Mouse (Mus musculus): Measurements from ENCODE around the gene Foxg1. TPM values are rescaled to one million over a fixed set of nuclear protein-coding genes. Genes with fewer than 3 reads are reported as not detected.
A peak's percentile ranks its signal among the peaks of the same experiment; 100 is the strongest.

Gene Foxg1
- 0.63 and 6.4 TPM in 2 replicates for polyA plus RNA-seq (2015; fragmentation: Nextera tagmentation; extraction: Ambion mirVana)

GRCm38 (mm10) chr12:49382565-49383520 lies at the start of gene Foxg1:
Gene Foxg1 (plus strand): TSS chr12:49382660.
- Histone ChIP-seq H3K27ac (peak within 1 kb of the TSS; percentile 19; the same call in 1 of the 2 replicates), H3K9ac (replicated peaks) (0 out of 2 replicates have a peak within 1 kb of the TSS, but pooled peaks have one; percentile 24), H3K4me3 (replicated peaks) (peak within 1 kb of the TSS; percentile 33), H3K9me3 (no peaks in the 10 kb centered on the region), H3K4me2 (replicated peaks) (peak within 1 kb of the TSS; percentile 48), H3K27me3 (peaks cover 85% of the 10 kb centered on the region), H3K36me3 (no peaks in the 10 kb centered on the region), H3K4me1 (replicated peaks) (peaks cover 11% of the 10 kb centered on the region; the same call in 1 of the 2 replicates)
- under 1% methylated on average over 48 of the region's 61 CpGs for WGBS
- ATAC-seq, result peak; percentile 37

GRCm38 (mm10) chr12:49349697-49350096 lies 32.8 kb upstream of the Foxg1 start:
- no peaks in the 10 kb centered on the region for H3K27me3 ChIP-seq
- H3K4me2 ChIP-seq (replicated peaks), result no peak overlapping the region
- 93% methylated on average over 10 of the region's 10 CpGs for WGBS
- no peak overlapping the region for H3K27ac ChIP-seq
- H3K4me1 ChIP-seq (replicated peaks), result no peaks in the 10 kb centered on the region
- ATAC-seq, result no peak
- no peak overlapping the region for H3K4me3 ChIP-seq (replicated peaks)
- no peak overlapping the region for H3K9ac ChIP-seq (replicated peaks)
- no peaks in the 10 kb centered on the region for H3K36me3 ChIP-seq
- H3K9me3 ChIP-seq, result no peaks in the 10 kb centered on the region

GRCm38 (mm10) chr12:49368931-49369330 lies 13.5 kb upstream of the Foxg1 start:
- Histone ChIP-seq H3K4me1 (replicated peaks) (0 out of 2 replicates have a peak, but pooled peaks cover 2% of the 10 kb centered on the region), H3K9ac (replicated peaks) (no peak overlapping the region), H3K27me3 (peaks cover 45% of the 10 kb centered on the region), H3K9me3 (no peaks in the 10 kb centered on the region), H3K4me3 (replicated peaks) (no peak overlapping the region), H3K4me2 (replicated peaks) (no peak overlapping the region), H3K36me3 (no peaks in the 10 kb centered on the region), H3K27ac (no peak overlapping the region)
- no peak for ATAC-seq
- 36% methylated on average over 1 of the region's 1 CpGs for WGBS

GRCm38 (mm10) chr12:49372170-49372569 lies 10.3 kb upstream of the Foxg1 start:
- no peak for ATAC-seq
- H3K27ac ChIP-seq, result no peak overlapping the region
- H3K4me1 ChIP-seq (replicated peaks), result peaks cover 9% of the 10 kb centered on the region; the same call in 1 of the 2 replicates
- H3K4me3 ChIP-seq (replicated peaks), result no peak overlapping the region
- H3K9ac ChIP-seq (replicated peaks), result no peak overlapping the region
- no peaks in the 10 kb centered on the region for H3K9me3 ChIP-seq
- H3K36me3 ChIP-seq, result no peaks in the 10 kb centered on the region
- H3K4me2 ChIP-seq (replicated peaks), result no peak overlapping the region
- peaks cover 75% of the 10 kb centered on the region for H3K27me3 ChIP-seq

GRCm38 (mm10) chr12:49373176-49373575 lies 9.3 kb upstream of the Foxg1 start:
- H3K9me3 ChIP-seq, result no peaks in the 10 kb centered on the region
- WGBS, result 7% methylated on average over 5 of the region's 5 CpGs
- no peak overlapping the region for H3K4me3 ChIP-seq (replicated peaks)
- H3K9ac ChIP-seq (replicated peaks), result no peak overlapping the region
- H3K27ac ChIP-seq, result no peak overlapping the region
- peaks cover 9% of the 10 kb centered on the region; the same call in 1 of the 2 replicates for H3K4me1 ChIP-seq (replicated peaks)
- ATAC-seq, result no peak
- no peaks in the 10 kb centered on the region for H3K36me3 ChIP-seq
- peaks cover 82% of the 10 kb centered on the region for H3K27me3 ChIP-seq
- no peak overlapping the region for H3K4me2 ChIP-seq (replicated peaks)

GRCm38 (mm10) chr12:49373821-49374605 lies 8.4 kb upstream of the Foxg1 start:
- peaks cover 89% of the 10 kb centered on the region for H3K27me3 ChIP-seq
- H3K4me3 ChIP-seq (replicated peaks), result peak overlapping the region; percentile 18
- H3K9me3 ChIP-seq, result no peaks in the 10 kb centered on the region
- peaks cover 9% of the 10 kb centered on the region; the same call in 1 of the 2 replicates for H3K4me1 ChIP-seq (replicated peaks)
- H3K36me3 ChIP-seq, result no peaks in the 10 kb centered on the region
- H3K4me2 ChIP-seq (replicated peaks), result peak overlapping the region; percentile 39
- under 1% methylated on average over 24 of the region's 24 CpGs for WGBS
- 0 out of 2 replicates have a peak, but pooled peaks have one; percentile 35 for ATAC-seq
- no peak overlapping the region for H3K9ac ChIP-seq (replicated peaks)
- no peak overlapping the region for H3K27ac ChIP-seq

GRCm38 (mm10) chr12:49374606-49374995 lies 7.9 kb upstream of the Foxg1 start:
- under 1% methylated on average over 14 of the region's 14 CpGs for WGBS
- peaks cover 9% of the 10 kb centered on the region; the same call in 1 of the 2 replicates for H3K4me1 ChIP-seq (replicated peaks)
- H3K4me2 ChIP-seq (replicated peaks), result peak overlapping the region; percentile 39
- no peaks in the 10 kb centered on the region for H3K9me3 ChIP-seq
- peak overlapping the region; percentile 18 for H3K4me3 ChIP-seq (replicated peaks)
- no peak overlapping the region for H3K27ac ChIP-seq
- no peak overlapping the region for H3K9ac ChIP-seq (replicated peaks)
- H3K36me3 ChIP-seq, result no peaks in the 10 kb centered on the region
- 0 out of 2 replicates have a peak, but pooled peaks have one; percentile 9 for ATAC-seq
- peaks cover 90% of the 10 kb centered on the region for H3K27me3 ChIP-seq

- Histone ChIP-seq H3K27ac (no peak overlapping the region), H3K36me3 (no peaks in the 10 kb centered on the region), H3K4me2 (replicated peaks) (no peak overlapping the region), H3K4me3 (replicated peaks) (no peak overlapping the region), H3K4me1 (replicated peaks) (peaks cover 9% of the 10 kb centered on the region; the same call in 1 of the 2 replicates), H3K9ac (replicated peaks) (no peak overlapping the region), H3K27me3 (peaks cover 93% of the 10 kb centered on the region), H3K9me3 (no peaks in the 10 kb centered on the region)
- ATAC-seq, result no peak
- 3% methylated on average over 15 of the region's 15 CpGs for WGBS
These were observed 6.8 kb upstream of the Foxg1 start for GRCm38 (mm10) chr12:49375427-49376317.

- WGBS, result 1% methylated on average over 19 of the region's 19 CpGs
- Histone ChIP-seq H3K9ac (replicated peaks) (no peak overlapping the region), H3K36me3 (no peaks in the 10 kb centered on the region), H3K4me1 (replicated peaks) (peaks cover 9% of the 10 kb centered on the region; the same call in 1 of the 2 replicates), H3K27me3 (peaks cover 91% of the 10 kb centered on the region), H3K9me3 (no peaks in the 10 kb centered on the region), H3K4me3 (replicated peaks) (no peak overlapping the region), H3K27ac (no peak overlapping the region), H3K4me2 (replicated peaks) (no peak overlapping the region)
- ATAC-seq, result no peak
These were observed 6.0 kb upstream of the Foxg1 start for GRCm38 (mm10) chr12:49376318-49376992.

- Histone ChIP-seq H3K4me1 (replicated peaks) (peaks cover 9% of the 10 kb centered on the region; the same call in 1 of the 2 replicates), H3K27ac (no peak overlapping the region), H3K36me3 (no peaks in the 10 kb centered on the region), H3K9ac (replicated peaks) (no peak overlapping the region), H3K9me3 (no peaks in the 10 kb centered on the region), H3K27me3 (peaks cover 97% of the 10 kb centered on the region), H3K4me3 (replicated peaks) (0 out of 2 replicates have a peak overlapping the region, but pooled peaks have one; percentile 4), H3K4me2 (replicated peaks) (no peak overlapping the region; the same call in 1 of the 2 replicates)
- ATAC-seq, result no peak
- WGBS, result 1% methylated on average over 15 of the region's 15 CpGs
These were observed 5.0 kb upstream of the Foxg1 start for GRCm38 (mm10) chr12:49377281-49377970.
